Mouse (Mus musculus) ES-E14 (cell line): ENCODE measurements around the gene Micu2.

Experiments
- MAFK ChIP-seq: IDR thresholded peaks from 2 replicates; pipeline ENCODE4 v1.6.1; 2014; ENCODE audit warnings: mild to moderate bottlenecking, low read depth, low read length, inconsistent platforms; ENCODE audit not compliant: insufficient read depth
- ZC3H11A ChIP-seq: IDR thresholded peaks from 2 replicates; pipeline ENCODE4 v1.6.1; 2012; ENCODE audit warnings: low read depth, mild to moderate bottlenecking, inconsistent platforms, low read length, borderline replicate concordance

- TF ChIP-seq ZC3H11A (no peak), MAFK (no peak)
These were observed 97.1 kb downstream of the Micu2 start for GRCm38 (mm10) chr14:57901998-57902397.
